Mouse (Mus musculus) spleen, adult 2 months (tissue): ENCODE data around the gene Snx15. TPM values are rescaled to one million over a fixed set of nuclear protein-coding genes. Genes with fewer than 3 reads are reported as not detected.

ENCODE experiments used
- DNase-seq, 2 experiments: peaks; one replicate each; pipeline versions ENCODE4 v3.0.0 to v3.0.0-alpha.2; 2012 to 2021; ENCODE audit warnings: low spot score in 2 of 2, low read depth in 1 of 2
- H3K27ac ChIP-seq: fragments of 200-500 bp; 2 replicates; pipeline ENCODE4 v1.5.1; 2012; ENCODE audit warnings: low read length, inconsistent platforms; ENCODE audit not compliant: insufficient read depth
- H3K27me3 ChIP-seq: fragments of 200-500 bp; 2 replicates; pipeline ENCODE4 v1.6.1; 2012; ENCODE audit warnings: mild to moderate bottlenecking, moderate library complexity, low read length, inconsistent platforms; ENCODE audit not compliant: control insufficient read depth, insufficient read depth
- H3K36me3 ChIP-seq: fragments of 200-500 bp; 2 replicates; pipeline ENCODE4 v1.6.1; 2012; ENCODE audit warnings: mild to moderate bottlenecking, low read length, inconsistent platforms; ENCODE audit not compliant: control insufficient read depth, insufficient read depth
- H3K4me1 ChIP-seq: fragments of 200-500 bp; 2 replicates; pipeline ENCODE4 v1.6.1; 2011; ENCODE audit warnings: inconsistent platforms; ENCODE audit not compliant: control insufficient read depth, insufficient read depth, insufficient read length
- H3K4me3 ChIP-seq: fragments of 200-500 bp; 2 replicates; pipeline ENCODE4 v1.5.1; 2011; ENCODE audit warnings: mild to moderate bottlenecking, inconsistent platforms; ENCODE audit not compliant: insufficient read depth, insufficient read length; ENCODE audit errors: extremely low read depth
- CTCF ChIP-seq: fragments of 200-500 bp; IDR thresholded peaks from 2 replicates; pipeline ENCODE4 v1.5.1; 2011; ENCODE audit warnings: mild to moderate bottlenecking, inconsistent platforms; ENCODE audit not compliant: insufficient read depth, insufficient read length, insufficient replicate concordance; ENCODE audit errors: extremely low read depth
- POLR2A ChIP-seq: fragments of 200-500 bp; IDR thresholded peaks from 2 replicates; pipeline ENCODE4 v1.6.1; 2011; ENCODE audit warnings: low read depth, low read length, inconsistent platforms
- WGBS: fragments of 180-500 bp; shearing (Covaris S2); methylation state at CpG from one replicate; pipeline ENCODE4 v1.1.7; 2018; 5-methylcytosine and 5-hydroxymethylcytosine counted together
- polyA plus RNA-seq: library from polyadenylated mRNA; depleted of rRNA; stranded (reverse); fragments of >200 nt; gene quantifications from 2 replicates; pipeline ENCODE4 v1.2.3, GENCODE M21; 2012; rRNA removed

The Snx15 gene
- 42.7 and 50.9 TPM in 2 replicates for polyA plus RNA-seq

DNA sequence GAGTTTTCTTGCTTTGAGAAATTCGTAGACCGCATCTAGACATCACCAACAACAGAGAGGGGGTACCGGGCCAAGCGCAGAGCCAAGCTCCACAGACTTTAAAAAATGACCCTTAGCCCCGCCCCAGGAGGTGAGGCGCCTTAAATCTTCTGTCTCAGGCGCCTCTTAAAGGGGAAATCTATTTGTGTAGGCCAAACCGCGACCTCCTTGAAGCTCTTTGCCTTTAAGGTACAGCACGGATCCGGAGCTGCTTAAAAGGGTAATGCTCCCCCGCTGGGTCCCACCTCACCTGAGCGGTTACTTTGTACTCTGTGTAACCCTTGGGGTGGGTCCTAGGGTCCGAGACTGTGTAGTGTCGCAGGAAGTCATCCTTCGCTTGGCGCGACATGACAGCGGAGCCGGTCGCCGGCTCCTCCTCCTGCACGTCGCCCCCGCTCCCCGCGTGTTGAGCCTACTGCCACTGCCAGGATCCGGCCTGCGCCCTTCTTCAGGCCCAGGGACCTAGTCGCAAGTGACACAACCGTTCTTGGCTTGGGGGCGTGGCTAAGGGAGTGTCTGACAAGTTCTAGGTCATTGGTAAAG lies at the start of gene Snx15:
TSS of gene Snx15 (minus strand) at position 545 of the 582 bp plus-strand sequence.
- TF ChIP-seq POLR2A = peak; percentile 28; the same call in 1 of the 2 replicates
- no peak for TF ChIP-seq CTCF
- Histone ChIP-seq H3K4me1 (no peaks in the 10 kb centered on the region), H3K27ac (peak within 1 kb of the TSS; percentile 94), H3K27me3 (no peaks in the 10 kb centered on the region), H3K4me3 (peak within 1 kb of the TSS; percentile 67), H3K36me3 (no peaks in the 10 kb centered on the region)
- WGBS = under 1% methylated on average over 32 of the region's 32 CpGs
- peak; percentile 93 to 96 for DNase-seq

DNA sequence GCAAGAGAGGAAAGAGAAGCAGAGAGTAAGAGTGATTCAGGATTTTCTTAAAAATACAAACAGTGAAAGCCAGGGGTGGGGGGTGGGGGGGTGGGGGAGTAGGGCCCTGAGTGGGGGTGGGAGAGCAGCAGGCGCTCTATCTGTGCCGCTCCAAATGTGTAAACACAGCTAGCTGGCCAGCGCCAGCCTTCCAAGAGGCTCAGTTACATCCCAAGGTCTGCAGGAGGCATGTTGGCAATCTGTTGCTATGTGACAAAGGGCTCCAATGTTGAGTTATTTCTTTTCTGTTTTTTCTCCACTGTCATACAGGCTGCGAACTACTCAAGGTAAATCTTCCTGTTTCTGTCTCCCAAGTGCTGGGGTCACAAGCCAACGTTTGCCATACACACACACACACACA lies 46.7 kb upstream of the Snx15 start:
- H3K4me1 ChIP-seq = no peaks in the 10 kb centered on the region
- TF ChIP-seq POLR2A (no peak), CTCF (no peak)
- no peak for DNase-seq
- H3K4me3 ChIP-seq = no peak overlapping the region
- H3K36me3 ChIP-seq = no peaks in the 10 kb centered on the region
- no peaks in the 10 kb centered on the region for H3K27me3 ChIP-seq
- no peak overlapping the region for H3K27ac ChIP-seq
- WGBS = 61% methylated on average over 5 of the region's 5 CpGs

DNA sequence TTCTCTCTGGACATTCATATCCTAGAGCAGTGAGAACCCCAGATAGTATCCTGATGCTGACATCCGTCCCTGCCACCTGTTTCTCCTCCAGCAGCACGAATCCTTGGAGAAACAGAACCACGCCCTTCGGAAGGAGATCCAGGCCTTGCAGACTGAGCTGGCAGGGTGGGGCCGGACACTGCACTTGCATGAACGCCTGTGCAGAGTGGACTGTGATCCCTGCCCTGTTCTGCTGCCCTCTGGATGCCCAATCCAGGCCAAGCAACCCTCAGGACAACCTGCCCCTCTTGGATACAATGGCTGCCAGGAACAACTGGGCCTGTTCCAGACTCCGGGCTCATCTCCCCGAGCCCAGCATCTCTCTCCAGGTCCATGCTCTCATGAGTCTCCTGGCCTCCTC lies 43.1 kb upstream of the Snx15 start:
- TF ChIP-seq CTCF (no peak), POLR2A (no peak)
- no peaks in the 10 kb centered on the region for H3K4me1 ChIP-seq
- H3K36me3 ChIP-seq = no peaks in the 10 kb centered on the region
- WGBS = 83% methylated on average over 8 of the region's 8 CpGs
- no peak overlapping the region for H3K27ac ChIP-seq
- no peaks in the 10 kb centered on the region for H3K27me3 ChIP-seq
- H3K4me3 ChIP-seq = no peak overlapping the region
- DNase-seq = no peak

DNA sequence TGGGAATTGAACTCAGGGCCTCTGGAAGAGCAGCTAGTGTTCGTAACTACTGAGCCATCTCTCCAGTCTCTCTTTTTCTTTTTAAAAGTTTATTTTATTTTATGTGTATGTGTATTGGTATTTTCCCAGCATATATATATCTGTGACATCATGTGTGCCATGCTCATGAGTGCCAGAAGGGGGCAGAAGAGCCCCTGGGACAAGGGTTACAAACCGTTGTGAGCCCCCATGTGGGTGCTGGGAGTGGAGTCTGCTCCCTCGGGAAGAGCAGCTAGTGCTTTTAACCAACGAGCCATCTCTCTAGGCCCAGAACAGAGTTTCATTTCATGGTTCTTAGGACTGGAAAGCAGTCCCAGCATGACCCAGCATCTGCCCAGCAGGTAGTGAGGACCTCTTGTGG lies 38.6 kb upstream of the Snx15 start:
- DNase-seq = no peak
- Histone ChIP-seq H3K27me3 (no peaks in the 10 kb centered on the region), H3K27ac (no peak overlapping the region), H3K4me3 (no peak overlapping the region), H3K36me3 (no peaks in the 10 kb centered on the region), H3K4me1 (no peaks in the 10 kb centered on the region)
- 83% methylated on average over 4 of the region's 4 CpGs for WGBS
- TF ChIP-seq CTCF = no peak
- no peak for TF ChIP-seq POLR2A

- H3K27ac ChIP-seq = peak overlapping the region; percentile 48; the same call in 1 of the 2 replicates
- WGBS = 59% methylated on average over 10 of the region's 10 CpGs
- TF ChIP-seq CTCF (no peak), POLR2A (no peak)
- peak overlapping the region; percentile 49 for H3K4me3 ChIP-seq
- H3K36me3 ChIP-seq = no peaks in the 10 kb centered on the region
- no peaks in the 10 kb centered on the region for H3K4me1 ChIP-seq
- H3K27me3 ChIP-seq = no peaks in the 10 kb centered on the region
- DNase-seq = peak in 1 of 2 experiments; percentile 4
Measured at GRCm38 (mm10) chr19:6163872-6164547, 35.9 kb upstream of the Snx15 start.

DNA sequence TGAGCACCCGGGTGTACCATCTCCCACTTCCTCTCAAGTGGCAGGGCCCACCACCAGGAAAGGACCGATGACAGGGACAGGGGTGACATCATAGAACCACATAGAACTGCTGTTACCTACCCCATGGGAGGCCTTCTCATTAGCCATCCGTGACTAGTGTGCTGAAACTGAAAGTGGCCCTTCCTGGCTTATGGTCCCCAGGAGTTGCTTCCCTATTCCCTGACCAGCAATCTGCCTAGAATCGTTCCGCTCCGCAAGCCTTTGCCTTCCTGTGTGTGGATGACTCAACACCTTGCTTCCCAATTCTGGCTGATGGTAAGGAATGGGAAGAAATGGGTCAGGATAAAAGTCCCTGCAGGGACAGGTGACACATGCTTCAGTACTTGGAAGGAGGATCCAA lies 29.1 kb upstream of the Snx15 start:
- peak in 1 of 2 experiments; percentile 15 for DNase-seq
- Histone ChIP-seq H3K36me3 (no peaks in the 10 kb centered on the region), H3K27me3 (no peaks in the 10 kb centered on the region), H3K27ac (no peak overlapping the region), H3K4me3 (no peak overlapping the region), H3K4me1 (peaks cover 3% of the 10 kb centered on the region; the same call in 1 of the 2 replicates)
- 18% methylated on average over 6 of the region's 6 CpGs for WGBS
- no peak for TF ChIP-seq POLR2A
- TF ChIP-seq CTCF = no peak

- Histone ChIP-seq H3K27ac (no peak overlapping the region), H3K4me3 (no peak overlapping the region), H3K27me3 (no peaks in the 10 kb centered on the region), H3K36me3 (no peaks in the 10 kb centered on the region), H3K4me1 (peaks cover 3% of the 10 kb centered on the region; the same call in 1 of the 2 replicates)
- 89% methylated on average over 8 of the region's 8 CpGs for WGBS
- DNase-seq = no peak
- no peak for TF ChIP-seq CTCF
- no peak for TF ChIP-seq POLR2A
Measured at GRCm38 (mm10) chr19:6156372-6156771, 28.3 kb upstream of the Snx15 start.
